Mouse (Mus musculus): ENCODE measurements around the gene Ocln. TPM values are rescaled to one million over a fixed set of nuclear protein-coding genes. Genes with fewer than 3 reads are reported as not detected.

Ocln gene
- polyA plus RNA-seq, 1 experiment from 2014 or later, result 44.5 TPM

DNA sequence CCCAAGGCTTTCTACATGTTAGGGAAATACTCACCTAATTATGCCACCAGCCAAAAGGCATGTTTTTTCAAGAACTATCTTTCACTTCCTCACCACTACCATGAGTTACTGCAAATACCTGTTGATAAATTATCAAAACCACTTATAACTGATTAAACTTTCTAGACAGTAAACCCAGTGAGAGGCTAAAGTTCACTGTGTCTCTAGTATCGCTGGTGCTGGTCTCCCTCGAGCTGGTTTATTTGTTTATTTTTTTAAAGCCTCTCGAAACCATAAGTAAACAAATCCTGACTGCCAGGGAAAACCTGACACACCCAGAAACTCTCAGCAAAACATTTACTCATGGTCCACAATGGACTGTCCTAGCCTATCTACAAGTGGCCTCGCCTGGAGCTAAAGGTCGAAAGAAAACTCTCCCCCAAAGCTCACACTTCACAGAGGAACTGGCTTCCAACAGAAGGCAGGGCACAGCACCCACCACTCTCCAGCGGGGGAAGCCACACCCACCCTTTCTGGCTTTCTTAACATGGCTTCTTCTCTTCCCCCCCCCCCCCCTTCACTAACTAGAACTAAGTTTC, 19.6 kb downstream of the Ocln start:
- peaks cover 6% of the 10 kb centered on the region; the same call in 1 of the 2 replicates for H3K4me1 ChIP-seq (replicated peaks; ENCODE audit: control insufficient read depth, insufficient read depth, low read length)
- H3K27me3 ChIP-seq (replicated peaks; ENCODE audit: control insufficient read depth, insufficient read depth, low read length), result no peaks in the 10 kb centered on the region
- peak overlapping the region; percentile 13 for H3K4me2 ChIP-seq (replicated peaks; ENCODE audit: low read depth)
- H3K9ac ChIP-seq (ENCODE audit: low read depth, low read length), result no peak overlapping the region
- no peaks in the 10 kb centered on the region for H3K36me3 ChIP-seq (ENCODE audit: control insufficient read depth, insufficient read depth)
- no peak overlapping the region for H3K4me3 ChIP-seq (ENCODE audit: low read depth, low read length)
- no peaks in the 10 kb centered on the region for H3K9me3 ChIP-seq (ENCODE audit: control insufficient read depth)
- ATAC-seq, result peak; percentile 89
- peak overlapping the region; percentile 78 for H3K27ac ChIP-seq (ENCODE audit: low read depth, low read length)
- 22% methylated on average over 6 of the region's 6 CpGs for WGBS
- no peak for TF ChIP-seq CTCF (IDR thresholded peaks at IDR 0.05; ENCODE audit: low read depth)

DNA sequence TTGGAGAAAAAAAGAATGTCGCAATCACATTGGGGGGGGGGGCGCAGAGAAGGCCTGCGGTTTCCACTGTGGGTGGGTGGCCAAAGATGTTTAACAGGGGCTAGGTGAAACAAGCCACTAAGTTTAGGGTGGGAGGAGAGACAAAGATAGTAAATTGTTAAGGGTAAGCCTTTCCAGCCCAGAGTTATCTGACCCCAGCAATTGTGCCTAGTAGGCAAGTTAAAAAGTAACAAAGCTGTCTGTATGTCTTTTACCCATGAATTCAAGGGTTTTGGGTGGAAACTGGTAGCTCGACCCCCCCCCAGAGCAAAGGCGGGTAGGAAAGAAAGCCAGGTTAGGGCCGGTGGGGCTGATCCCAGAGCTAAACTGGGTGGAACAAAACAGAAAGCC, 25.9 kb downstream of the Ocln start:
- peak overlapping the region; percentile 15; the same call in 1 of the 2 replicates for H3K27ac ChIP-seq (ENCODE audit: low read depth, low read length)
- no peaks in the 10 kb centered on the region for H3K9me3 ChIP-seq (ENCODE audit: control insufficient read depth)
- H3K4me3 ChIP-seq (ENCODE audit: low read depth, low read length), result no peak overlapping the region
- no peak for ATAC-seq
- 32% methylated on average over 6 of the region's 6 CpGs for WGBS
- 0 out of 2 replicates have a peak overlapping the region, but pooled peaks have one; percentile 3 for H3K9ac ChIP-seq (ENCODE audit: low read depth, low read length)
- no peaks in the 10 kb centered on the region for H3K36me3 ChIP-seq (ENCODE audit: control insufficient read depth, insufficient read depth)
- H3K4me1 ChIP-seq (replicated peaks; ENCODE audit: control insufficient read depth, insufficient read depth, low read length), result peaks cover 7% of the 10 kb centered on the region; the same call in 1 of the 2 replicates
- peak overlapping the region; percentile 32; the same call in 1 of the 2 replicates for H3K4me2 ChIP-seq (replicated peaks; ENCODE audit: low read depth)
- TF ChIP-seq CTCF (IDR thresholded peaks at IDR 0.05; ENCODE audit: low read depth), result no peak
- no peaks in the 10 kb centered on the region for H3K27me3 ChIP-seq (replicated peaks; ENCODE audit: control insufficient read depth, insufficient read depth, low read length)

DNA sequence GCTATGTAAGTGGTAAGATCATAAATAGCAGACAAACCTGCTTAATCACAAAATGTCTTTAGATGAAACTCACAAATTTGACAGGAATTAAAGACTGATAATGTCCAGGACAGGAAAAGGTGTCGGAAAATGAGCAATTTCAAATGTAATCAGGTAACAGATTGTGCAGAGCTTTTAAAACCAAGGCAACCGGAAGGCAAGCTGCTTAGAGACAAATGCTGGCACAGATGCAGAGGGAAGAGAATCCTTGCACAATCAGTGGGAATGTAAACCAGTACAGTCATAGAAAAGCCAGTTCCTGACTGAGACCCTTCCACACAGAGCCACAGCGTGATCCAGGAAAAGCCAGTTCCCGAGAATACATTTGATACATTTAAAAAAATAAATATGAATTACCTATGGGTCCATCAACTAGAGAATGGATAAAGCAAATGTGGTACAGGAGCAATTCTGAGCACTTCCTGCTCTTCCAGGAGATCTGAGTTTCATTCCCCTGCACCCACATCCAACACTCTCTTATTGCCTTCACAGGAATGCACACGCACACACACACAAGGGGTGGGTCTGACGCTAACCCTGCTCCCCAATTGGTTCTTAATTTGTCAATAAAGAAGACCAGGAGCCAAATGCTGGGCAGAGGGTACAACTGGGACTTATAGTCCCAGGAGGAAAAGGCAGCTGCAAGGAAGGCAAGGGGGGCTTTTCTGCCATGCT, 26.4 kb downstream of the Ocln start:
- Histone ChIP-seq H3K4me3 (ENCODE audit: low read depth, low read length) (no peak overlapping the region), H3K9me3 (ENCODE audit: control insufficient read depth) (no peaks in the 10 kb centered on the region), H3K36me3 (ENCODE audit: control insufficient read depth, insufficient read depth) (no peaks in the 10 kb centered on the region), H3K27ac (ENCODE audit: low read depth, low read length) (peak overlapping the region; percentile 15; the same call in 1 of the 2 replicates), H3K27me3 (replicated peaks; ENCODE audit: control insufficient read depth, insufficient read depth, low read length) (no peaks in the 10 kb centered on the region), H3K4me2 (replicated peaks; ENCODE audit: low read depth) (no peak overlapping the region), H3K4me1 (replicated peaks; ENCODE audit: control insufficient read depth, insufficient read depth, low read length) (peaks cover 7% of the 10 kb centered on the region; the same call in 1 of the 2 replicates), H3K9ac (ENCODE audit: low read depth, low read length) (0 out of 2 replicates have a peak overlapping the region, but pooled peaks have one; percentile 3)
- no peak for ATAC-seq
- 53% methylated on average over 6 of the region's 6 CpGs for WGBS
- TF ChIP-seq CTCF (IDR thresholded peaks at IDR 0.05; ENCODE audit: low read depth), result no peak

DNA sequence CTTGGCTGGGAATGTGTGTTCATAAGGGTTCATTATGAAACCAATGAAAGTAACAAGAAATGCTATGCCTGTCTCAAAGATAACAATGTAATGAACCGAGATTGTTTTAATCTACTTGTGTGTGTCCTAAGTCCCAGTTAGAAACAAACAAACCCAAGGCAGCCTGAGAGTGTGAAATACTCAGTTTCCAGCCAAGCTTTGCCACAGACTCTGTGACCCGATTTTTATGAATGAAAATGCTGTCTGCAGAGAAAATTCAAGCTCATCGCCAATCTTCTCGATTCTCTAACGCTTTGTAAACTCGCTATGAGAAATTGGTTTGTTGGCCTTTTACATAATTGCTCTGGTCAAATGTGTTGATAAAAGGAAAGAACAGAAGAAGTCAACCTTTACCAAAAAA, 27.6 kb downstream of the Ocln start:
- Histone ChIP-seq H3K27me3 (replicated peaks; ENCODE audit: control insufficient read depth, insufficient read depth, low read length) (no peaks in the 10 kb centered on the region), H3K4me1 (replicated peaks; ENCODE audit: control insufficient read depth, insufficient read depth, low read length) (peaks cover 7% of the 10 kb centered on the region; the same call in 1 of the 2 replicates), H3K36me3 (ENCODE audit: control insufficient read depth, insufficient read depth) (no peaks in the 10 kb centered on the region), H3K4me2 (replicated peaks; ENCODE audit: low read depth) (no peak overlapping the region), H3K9ac (ENCODE audit: low read depth, low read length) (no peak overlapping the region), H3K9me3 (ENCODE audit: control insufficient read depth) (no peaks in the 10 kb centered on the region), H3K4me3 (ENCODE audit: low read depth, low read length) (no peak overlapping the region), H3K27ac (ENCODE audit: low read depth, low read length) (no peak overlapping the region)
- WGBS, result 80% methylated on average over 6 of the region's 6 CpGs
- no peak for ATAC-seq
- no peak for TF ChIP-seq CTCF (IDR thresholded peaks at IDR 0.05; ENCODE audit: low read depth)

DNA sequence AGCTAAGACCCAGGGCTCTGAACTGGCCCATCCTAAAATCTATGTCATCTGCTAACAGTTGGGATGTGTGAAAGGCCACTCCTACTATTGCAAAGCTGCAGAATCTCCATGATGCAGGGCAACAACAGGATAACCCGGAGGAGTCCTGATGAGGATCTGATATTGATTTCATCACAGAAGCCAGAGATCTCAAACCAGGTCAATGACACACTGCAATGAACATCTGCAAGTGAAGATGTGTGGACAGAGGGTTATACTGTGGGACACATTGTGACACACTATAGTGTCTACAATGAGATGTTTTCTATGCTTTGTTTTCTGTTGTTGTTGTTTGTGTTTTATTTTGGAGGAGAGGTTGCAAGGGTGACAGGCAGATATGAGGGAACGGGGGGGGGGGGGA, 28.8 kb downstream of the Ocln start:
- H3K27ac ChIP-seq (ENCODE audit: low read depth, low read length), result no peak overlapping the region
- H3K36me3 ChIP-seq (ENCODE audit: control insufficient read depth, insufficient read depth), result no peaks in the 10 kb centered on the region
- no peak overlapping the region for H3K4me3 ChIP-seq (ENCODE audit: low read depth, low read length)
- WGBS, result 62% methylated on average over 2 of the region's 2 CpGs
- no peak overlapping the region for H3K4me2 ChIP-seq (replicated peaks; ENCODE audit: low read depth)
- H3K4me1 ChIP-seq (replicated peaks; ENCODE audit: control insufficient read depth, insufficient read depth, low read length), result peaks cover 7% of the 10 kb centered on the region; the same call in 1 of the 2 replicates
- no peak for TF ChIP-seq CTCF (IDR thresholded peaks at IDR 0.05; ENCODE audit: low read depth)
- no peaks in the 10 kb centered on the region for H3K27me3 ChIP-seq (replicated peaks; ENCODE audit: control insufficient read depth, insufficient read depth, low read length)
- H3K9me3 ChIP-seq (ENCODE audit: control insufficient read depth), result no peaks in the 10 kb centered on the region
- no peak overlapping the region for H3K9ac ChIP-seq (ENCODE audit: low read depth, low read length)
- ATAC-seq, result no peak

DNA sequence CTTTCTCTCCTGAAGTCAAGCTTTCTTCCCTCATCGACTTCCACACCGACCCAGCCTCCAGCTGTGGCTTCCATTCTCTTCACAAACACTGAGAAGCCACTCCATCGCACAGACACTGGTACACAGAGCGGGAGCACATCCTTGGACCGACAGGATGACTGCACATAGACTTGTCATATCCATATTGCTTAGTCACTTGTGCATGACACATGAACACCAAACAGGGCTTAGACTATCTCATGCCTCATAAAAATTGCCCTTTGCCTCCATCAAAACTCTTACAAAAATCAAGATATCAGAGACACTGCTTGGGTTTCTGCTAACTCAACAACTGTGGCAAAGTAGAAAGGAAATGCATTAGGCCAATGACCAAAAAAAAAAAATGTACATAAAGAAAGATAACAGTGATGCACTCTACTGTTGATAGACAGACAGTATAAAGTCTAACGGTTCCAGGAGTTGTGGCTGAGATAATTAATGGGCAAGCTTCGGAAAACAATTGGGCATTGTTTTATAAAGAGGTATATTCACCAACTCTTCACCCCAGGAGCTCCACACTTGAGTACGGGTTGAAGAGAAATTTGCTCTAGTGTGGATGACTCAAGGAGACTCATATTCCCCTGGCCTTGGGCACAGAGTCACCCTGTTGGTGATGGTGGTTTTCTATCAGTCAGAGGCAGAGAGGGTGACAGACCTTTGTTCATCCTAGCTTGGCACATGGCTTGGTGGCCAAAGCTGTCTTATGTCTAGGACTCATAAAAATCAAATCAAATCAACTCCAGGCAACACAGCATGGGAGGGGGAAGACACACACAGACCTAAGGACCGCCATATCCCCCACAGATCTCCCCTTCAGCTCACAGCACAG, 30.6 kb downstream of the Ocln start:
- H3K27ac ChIP-seq (ENCODE audit: low read depth, low read length), result peak overlapping the region; percentile 63

More for the DNA sequence above, 30.6 kb downstream of the Ocln start:
- 53% methylated on average over 9 of the region's 9 CpGs for WGBS
- TF ChIP-seq CTCF (IDR thresholded peaks at IDR 0.05; ENCODE audit: low read depth), result no peak
- no peak overlapping the region for H3K4me2 ChIP-seq (replicated peaks; ENCODE audit: low read depth)
- H3K27me3 ChIP-seq (replicated peaks; ENCODE audit: control insufficient read depth, insufficient read depth, low read length), result no peaks in the 10 kb centered on the region
- no peak overlapping the region for H3K9ac ChIP-seq (ENCODE audit: low read depth, low read length)
- peak; percentile 74 for ATAC-seq
- no peaks in the 10 kb centered on the region for H3K9me3 ChIP-seq (ENCODE audit: control insufficient read depth)
- H3K4me1 ChIP-seq (replicated peaks; ENCODE audit: control insufficient read depth, insufficient read depth, low read length), result peaks cover 12% of the 10 kb centered on the region; the same call in 1 of the 2 replicates
- H3K4me3 ChIP-seq (ENCODE audit: low read depth, low read length), result no peak overlapping the region
- H3K36me3 ChIP-seq (ENCODE audit: control insufficient read depth, insufficient read depth), result no peaks in the 10 kb centered on the region

Measured in intestine, postnatal 0 days (tissue).